Mouse (Mus musculus): Measurements from ENCODE around the gene Kdm5d.

Kdm5d gene

GRCm38 (mm10) chrY:897393-898227, at the start of gene Kdm5d:
Kdm5d (plus strand) TSS chrY:897788.
- DNase-seq (ENCODE audit: low read depth, low spot score): no peak

- no peak for DNase-seq (ENCODE audit: low read depth, low spot score)
Measured at GRCm38 (mm10) chrY:872404-872803, 25.2 kb upstream of the Kdm5d start.

GRCm38 (mm10) chrY:872855-873549, 24.6 kb upstream of the Kdm5d start:
- peak; percentile 35 for DNase-seq (ENCODE audit: low read depth, low spot score)
